Mouse (Mus musculus): Measurements from ENCODE around the gene Olfr267.

The Olfr267 gene

DNA sequence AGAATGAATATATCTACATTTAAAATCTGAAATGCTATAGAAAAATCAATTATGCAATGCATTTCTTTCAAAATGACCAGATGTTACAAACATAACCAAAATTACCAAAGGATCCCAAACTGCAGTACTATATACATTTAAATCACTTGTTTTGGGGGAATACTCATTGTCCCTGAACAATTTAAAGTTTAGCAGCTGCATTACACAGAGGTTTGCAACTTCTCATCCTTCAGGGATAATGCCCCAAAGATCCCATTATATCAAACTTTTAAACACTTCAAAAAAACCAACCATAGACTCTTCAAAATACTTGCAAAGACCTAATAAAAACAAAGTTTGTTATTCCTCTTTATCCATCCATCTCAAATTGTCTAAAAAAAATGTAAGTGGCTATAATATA is at the start of gene Olfr267:
Gene Olfr267, minus strand, starts transcription at position 101 of the 400 bp plus-strand sequence.
- DNase-seq (ENCODE audit: low spot score in 2 of 2): no peak

DNA sequence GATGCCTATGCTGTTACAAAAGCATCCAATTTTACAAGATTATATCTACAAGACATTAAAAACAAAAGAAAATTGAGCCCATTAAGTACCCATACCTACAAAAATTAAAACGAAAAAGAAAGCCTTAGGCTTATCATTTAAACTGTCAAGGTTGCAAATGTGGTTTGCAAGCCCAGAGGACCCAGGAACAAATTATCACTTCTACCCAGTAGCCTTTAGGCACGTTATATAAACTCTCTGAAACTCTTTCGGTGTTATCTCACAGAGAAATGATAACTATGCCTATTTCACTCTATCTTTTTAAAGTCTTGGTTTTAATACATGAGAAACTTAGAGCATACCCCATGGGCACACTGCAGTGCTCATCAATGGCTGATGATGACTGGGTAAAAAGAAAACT is 45.4 kb upstream of the Olfr267 start:
- DNase-seq (ENCODE audit: low spot score in 2 of 2): no peak

DNA sequence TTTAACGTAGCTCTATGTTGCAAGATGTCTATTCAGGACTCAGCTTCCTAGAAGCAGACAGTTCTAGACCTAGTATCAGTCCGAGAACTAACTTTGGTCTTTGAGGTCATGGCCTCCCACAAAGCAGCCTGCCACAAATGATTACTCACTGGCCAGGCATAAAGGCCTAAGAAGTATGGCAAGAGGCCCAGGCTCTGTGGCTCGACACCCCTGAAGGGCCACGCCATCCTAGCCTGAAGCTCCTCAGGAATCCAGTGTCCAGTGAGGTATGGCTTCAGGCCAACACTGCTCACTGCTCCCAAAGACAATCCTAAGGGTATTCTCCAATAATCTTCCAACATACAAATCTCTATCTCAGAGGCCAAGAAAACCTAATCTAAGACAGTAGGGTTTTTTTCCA is 38.4 kb upstream of the Olfr267 start:
- no peak for DNase-seq (ENCODE audit: low spot score in 2 of 2)

DNA sequence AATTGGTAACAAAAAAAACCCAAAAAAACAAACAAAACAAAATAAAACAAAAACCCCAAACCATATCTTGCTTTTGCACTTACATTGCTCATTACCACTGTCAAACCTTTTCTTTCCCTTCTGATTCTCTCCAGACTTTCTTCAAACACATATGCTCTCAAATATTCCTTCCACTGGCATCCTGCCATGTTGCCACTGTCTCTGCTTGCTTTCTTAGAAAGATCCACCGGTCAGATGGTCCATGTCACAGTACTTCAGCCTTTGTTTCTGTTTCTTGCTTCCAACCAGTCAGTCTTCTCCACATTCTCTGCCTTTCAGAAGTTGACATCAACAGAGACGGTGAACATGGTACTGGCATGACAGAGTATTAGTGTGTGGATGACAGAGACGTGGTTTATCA is 857 bp downstream of the Olfr267 start:
- no peak for DNase-seq (ENCODE audit: low spot score in 2 of 2)

DNA sequence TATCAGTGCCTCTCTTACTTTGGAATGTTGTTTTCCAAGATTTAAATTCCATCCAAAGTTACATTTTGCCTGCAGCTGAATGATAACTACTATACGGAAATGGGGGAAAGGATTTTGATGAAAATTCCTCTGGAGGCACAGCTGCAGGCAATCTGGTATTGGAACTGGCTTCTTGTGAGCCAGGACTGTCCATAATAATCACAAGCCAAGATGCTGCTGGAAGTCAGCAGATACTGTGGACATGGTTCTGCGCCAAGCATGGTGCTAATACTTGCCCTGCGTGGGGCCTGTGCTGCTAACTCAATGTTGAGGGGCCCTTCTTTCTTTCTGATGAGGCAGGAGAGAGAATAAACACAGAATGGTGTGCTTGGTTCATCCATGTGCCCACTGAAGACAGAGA is 24.1 kb downstream of the Olfr267 start:
- no peak for DNase-seq (ENCODE audit: low spot score in 2 of 2)

DNA sequence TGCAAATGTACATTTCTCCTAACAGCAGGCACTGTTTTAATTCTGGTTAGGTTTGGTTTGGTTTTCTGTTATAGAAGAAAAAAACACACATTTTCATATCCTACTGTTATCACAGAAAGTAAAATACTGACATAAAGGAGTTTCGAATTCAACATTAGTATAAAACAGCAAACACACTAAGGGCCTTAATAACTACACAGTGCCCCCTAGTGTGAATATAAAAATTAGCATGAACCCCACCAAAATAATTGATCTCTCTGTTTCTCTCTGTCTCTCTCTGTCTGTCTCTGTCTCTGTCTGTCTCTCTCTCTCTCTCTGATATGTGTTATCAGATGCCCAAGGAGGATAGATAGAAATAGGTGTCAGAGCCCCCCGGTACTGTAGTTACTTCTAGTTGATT is 38.0 kb downstream of the Olfr267 start:
- DNase-seq (ENCODE audit: low spot score in 2 of 2): no peak

DNA sequence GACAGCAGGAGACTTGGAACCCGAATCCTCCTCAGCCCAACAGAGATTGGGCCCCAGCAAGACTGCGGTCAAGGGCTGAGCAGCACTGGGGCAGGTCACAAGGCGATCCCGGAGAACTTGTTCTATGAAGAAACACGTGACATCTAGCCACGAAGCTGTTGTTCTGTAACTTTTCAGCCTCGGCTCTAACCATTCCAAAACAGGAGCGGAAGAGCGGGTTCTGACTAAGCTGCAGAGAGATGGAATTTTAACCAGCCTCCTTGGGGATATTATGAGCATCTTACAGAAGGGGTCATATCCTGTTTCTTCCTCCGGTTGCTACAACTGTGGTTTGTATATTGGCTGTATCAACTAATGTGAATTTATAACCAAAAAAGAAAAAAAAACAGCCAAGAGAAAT is 38.4 kb downstream of the Olfr267 start:
- DNase-seq (ENCODE audit: low spot score in 2 of 2): no peak

DNA sequence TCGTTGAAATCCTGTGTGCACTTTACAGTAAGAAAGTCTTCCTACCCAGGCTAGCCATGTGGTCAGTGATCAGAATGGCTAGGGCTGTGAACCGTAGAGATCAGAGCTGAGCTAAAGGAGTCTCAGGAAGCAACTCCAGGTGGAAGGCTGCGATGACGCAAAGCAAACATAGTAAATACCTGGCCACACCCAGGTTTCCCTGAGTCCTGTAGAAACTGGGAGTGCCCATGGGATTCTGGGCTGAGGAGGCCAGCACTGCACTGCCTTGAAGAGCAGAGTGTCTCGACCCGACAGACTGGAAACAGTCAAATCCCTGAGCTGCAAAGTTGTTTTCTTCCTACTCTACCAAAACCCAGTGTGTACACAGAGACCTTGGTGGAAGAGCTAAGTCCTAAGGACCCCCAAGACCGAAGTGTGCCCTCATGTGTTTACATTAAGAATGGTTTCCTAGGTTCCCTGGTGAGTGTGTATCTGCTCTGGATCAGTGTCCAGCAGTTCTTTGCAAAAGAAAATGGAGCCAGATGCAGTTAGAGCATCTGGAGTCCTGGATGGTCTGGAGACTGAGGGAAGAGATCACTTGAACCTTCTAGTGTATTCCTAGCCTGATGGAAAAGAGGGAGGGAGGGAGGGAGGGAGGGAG is 41.8 kb downstream of the Olfr267 start:
- no peak for DNase-seq (ENCODE audit: low spot score in 2 of 2)

DNA sequence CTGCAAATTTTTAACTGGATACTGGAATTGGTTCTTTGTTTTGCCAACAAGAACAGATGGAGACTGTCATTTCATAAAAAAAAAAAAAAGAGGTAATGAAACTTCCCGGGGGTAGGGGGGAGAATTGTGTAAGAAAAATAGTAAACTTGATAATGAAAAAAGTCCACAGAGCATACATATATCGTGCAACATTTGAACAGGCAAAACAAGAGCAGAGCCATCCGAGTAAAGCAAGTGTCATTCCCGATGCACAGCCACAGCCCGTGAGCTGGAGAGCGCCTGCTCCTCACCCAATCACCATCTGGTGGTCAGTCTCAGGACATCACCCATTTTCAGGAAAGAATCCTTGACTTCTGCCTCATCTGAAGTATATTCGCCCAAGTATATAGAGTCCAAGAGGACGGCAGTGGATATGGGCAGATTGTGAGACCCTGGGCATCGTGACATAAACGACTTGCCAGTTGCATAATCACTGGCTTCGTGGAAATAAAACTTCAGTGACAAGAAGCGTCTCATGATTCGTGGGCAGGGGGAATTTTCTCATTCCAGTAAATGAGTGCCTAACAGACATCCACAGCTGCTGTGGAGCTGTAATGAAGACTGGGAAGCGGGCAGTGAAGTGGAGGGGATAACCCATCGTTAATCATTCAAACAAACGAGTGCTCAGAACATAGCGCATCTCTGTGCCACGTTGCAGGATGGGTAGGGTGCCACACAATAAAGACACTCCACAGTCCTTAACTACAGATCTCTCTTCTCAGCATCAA is 50.5 kb downstream of the Olfr267 start:
- DNase-seq (ENCODE audit: low spot score in 2 of 2): no peak
